Mouse (Mus musculus) liver, embryonic 14.5 days (tissue): ENCODE measurements around the gene Actn1.

ENCODE experiments used
- CTCF ChIP-seq: IDR thresholded peaks from 2 replicates; pipeline ENCODE4 v1.5.1; 2016; ENCODE audit warnings: antibody characterized with exemption, low read depth, control low read depth
- EP300 ChIP-seq: IDR thresholded peaks from 2 replicates; pipeline ENCODE4 v1.6.1; 2016; ENCODE audit warnings: antibody characterized with exemption, low read depth

DNA sequence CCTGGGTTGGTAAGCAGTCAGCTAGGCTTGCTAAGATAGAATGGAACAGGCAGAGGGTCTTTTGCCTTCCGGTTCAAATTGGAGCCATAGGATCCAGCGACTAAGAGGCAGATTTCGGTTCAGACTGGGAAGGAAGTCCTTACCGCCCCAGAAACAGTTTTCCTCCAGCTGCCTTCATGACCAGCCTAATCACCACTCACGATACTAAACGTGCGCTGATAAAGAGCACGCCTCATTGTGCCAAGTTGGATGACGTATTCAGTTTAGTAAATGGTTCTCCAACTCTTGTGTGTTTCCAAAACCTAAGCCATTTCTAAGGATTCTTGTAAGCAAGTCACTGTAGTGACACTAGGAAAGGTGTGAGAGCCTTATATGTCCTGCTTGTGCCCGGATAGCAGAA is 18.7 kb upstream of the Actn1 start:
- TF ChIP-seq CTCF (no peak), EP300 (no peak)
